Mouse (Mus musculus) heart, embryonic 11.5 days (tissue): Measurements from ENCODE around the gene 6430571L13Rik. TPM values are rescaled to one million over a fixed set of nuclear protein-coding genes. Genes with fewer than 3 reads are reported as not detected.

ENCODE experiments used
- ATAC-seq: fragments of 200-750 bp; cut with Nextera tagmentation; replicated peaks from 2 replicates; pipeline ENCODE4 v1.8.0; 2017; ENCODE audit warnings: moderate library complexity; ENCODE audit not compliant: insufficient number of reproducible peaks, low FRiP score, low TSS enrichment
- H3K27ac ChIP-seq: fragments of 300-500 bp; sonication (generic); 2 replicates; pipeline ENCODE4 v1.5.1; 2014; ENCODE audit warnings: mild to moderate bottlenecking, low read depth, low read length
- H3K27me3 ChIP-seq: fragments of 300-500 bp; sonication (generic); 2 replicates; pipeline ENCODE4 v1.6.1; 2014; ENCODE audit warnings: mild to moderate bottlenecking, low read length, mixed read lengths; ENCODE audit not compliant: control insufficient read depth, insufficient read depth
- H3K36me3 ChIP-seq: fragments of 300-500 bp; sonication (generic); 2 replicates; pipeline ENCODE4 v1.6.1; 2014; ENCODE audit warnings: mild to moderate bottlenecking, low read length, moderate library complexity, mixed read lengths; ENCODE audit not compliant: control insufficient read depth, insufficient read depth
- H3K4me1 ChIP-seq: fragments of 300-500 bp; sonication (generic); 2 replicates; pipeline ENCODE4 v1.6.1; 2014; ENCODE audit warnings: low read length; ENCODE audit not compliant: control insufficient read depth, insufficient read depth
- H3K4me2 ChIP-seq: fragments of 300-500 bp; sonication (generic); 2 replicates; pipeline ENCODE4 v1.6.1; 2014; ENCODE audit warnings: mild to moderate bottlenecking, moderate library complexity
- H3K4me3 ChIP-seq: fragments of 300-500 bp; sonication (generic); 2 replicates; pipeline ENCODE4 v1.5.1; 2014; ENCODE audit warnings: low read depth, low read length
- H3K9ac ChIP-seq: fragments of 300-500 bp; sonication (generic); 2 replicates; pipeline ENCODE4 v1.6.1; 2014; ENCODE audit warnings: mild to moderate bottlenecking, low read depth, low read length, moderate library complexity
- H3K9me3 ChIP-seq: fragments of 300-500 bp; sonication (generic); replicated peaks from 2 replicates; pipeline ENCODE4 v1.6.1; 2016; ENCODE audit warnings: low read length; ENCODE audit not compliant: control insufficient read depth
- WGBS: fragments of 180-500 bp; shearing (Covaris S2); extraction: QIAGEN DNeasy Blood & Tissue Kit; methylation state at CpG from one replicate; pipeline ENCODE4 v1.1.7; 2014; ENCODE audit not compliant: insufficient replicate concordance; 5-methylcytosine and 5-hydroxymethylcytosine counted together
- polyA plus RNA-seq: library from polyadenylated mRNA; unstranded; fragments of >200 nt; fragmentation: Nextera tagmentation; extraction: Ambion mirVana; gene quantifications from 2 replicates; pipeline ENCODE4 v1.2.1, GENCODE M21; 2014

The 6430571L13Rik gene
- polyA plus RNA-seq, 1 experiment from 2014 or later: 0.92 TPM

DNA sequence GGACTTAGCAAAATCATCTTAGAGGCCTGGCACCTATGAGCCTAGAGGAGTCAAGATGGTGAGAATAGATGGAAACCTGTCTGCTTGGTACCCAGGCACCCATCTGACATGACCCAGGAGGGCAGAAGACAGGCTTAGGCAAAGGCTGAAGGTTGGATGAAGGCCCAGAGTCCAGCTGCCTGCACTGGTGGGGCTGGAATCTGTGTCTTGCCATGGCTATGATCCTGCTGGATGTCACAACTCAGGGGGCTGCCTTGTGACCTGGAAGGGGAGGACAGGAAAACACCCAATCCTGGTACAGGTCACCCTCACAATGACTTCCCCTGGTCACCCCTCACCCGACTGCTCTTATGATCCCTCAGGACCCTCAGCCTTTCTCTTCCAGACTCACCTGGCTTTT lies 14.4 kb downstream of the 6430571L13Rik start:
- Histone ChIP-seq H3K27ac (no peak overlapping the region), H3K4me2 (no peak overlapping the region), H3K36me3 (no peaks in the 10 kb centered on the region), H3K4me3 (no peak overlapping the region), H3K9me3 (no peaks in the 10 kb centered on the region), H3K4me1 (peaks cover 3% of the 10 kb centered on the region), H3K9ac (no peak overlapping the region), H3K27me3 (peaks cover 8% of the 10 kb centered on the region; the same call in 1 of the 2 replicates)
- WGBS: 55% methylated on average over 1 of the region's 1 CpGs
- ATAC-seq: no peak

DNA sequence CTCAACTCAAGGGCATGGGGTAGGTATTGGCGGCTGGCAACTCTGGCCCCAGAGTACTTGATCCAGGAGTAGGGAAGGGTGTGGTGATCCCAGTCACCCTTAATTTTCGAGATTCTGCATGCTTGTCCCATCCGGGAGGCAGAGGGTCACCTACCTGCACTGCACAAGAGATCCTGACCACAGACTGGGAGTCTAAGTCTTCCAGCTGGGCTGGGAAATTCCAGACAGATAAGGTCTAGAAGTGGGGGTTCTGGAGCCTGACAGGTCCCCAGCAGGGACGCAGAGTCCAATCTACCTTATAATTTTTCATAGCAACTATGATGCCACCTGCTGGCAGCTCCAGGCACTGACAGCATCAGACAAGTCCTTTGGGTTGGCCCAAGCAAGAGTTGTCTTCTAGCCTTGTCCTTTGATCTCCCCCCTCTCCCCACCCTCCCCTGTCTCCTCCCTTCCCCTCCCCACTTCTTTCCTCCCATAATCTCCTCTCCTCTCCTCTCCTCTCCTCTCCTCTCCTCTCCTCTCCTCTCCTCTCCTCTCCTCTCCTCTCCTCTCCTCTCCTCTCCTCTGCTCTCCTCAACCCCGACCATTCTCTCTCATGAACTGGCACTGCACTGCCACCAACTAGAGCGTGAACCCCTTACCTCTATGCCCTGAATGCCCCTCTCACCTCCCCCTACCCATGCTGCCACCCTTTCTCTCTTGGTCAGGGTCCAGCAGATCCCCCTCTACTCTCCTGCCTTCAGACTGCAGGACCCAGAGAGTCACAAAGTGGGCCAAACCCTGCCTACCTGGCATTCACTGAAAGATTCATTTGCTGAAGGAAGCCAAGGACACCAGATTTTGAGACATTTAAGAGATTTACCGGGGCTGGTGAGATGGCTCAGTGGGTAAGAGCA lies 15.7 kb downstream of the 6430571L13Rik start:
- H3K27ac ChIP-seq: no peak overlapping the region
- H3K27me3 ChIP-seq: peaks cover 8% of the 10 kb centered on the region; the same call in 1 of the 2 replicates
- no peak overlapping the region for H3K4me3 ChIP-seq
- H3K9ac ChIP-seq: no peak overlapping the region
- H3K4me2 ChIP-seq: no peak overlapping the region
- no peaks in the 10 kb centered on the region for H3K36me3 ChIP-seq
- no peaks in the 10 kb centered on the region for H3K9me3 ChIP-seq
- ATAC-seq: no peak
- WGBS: 48% methylated on average over 7 of the region's 7 CpGs
- H3K4me1 ChIP-seq: peaks cover 12% of the 10 kb centered on the region

DNA sequence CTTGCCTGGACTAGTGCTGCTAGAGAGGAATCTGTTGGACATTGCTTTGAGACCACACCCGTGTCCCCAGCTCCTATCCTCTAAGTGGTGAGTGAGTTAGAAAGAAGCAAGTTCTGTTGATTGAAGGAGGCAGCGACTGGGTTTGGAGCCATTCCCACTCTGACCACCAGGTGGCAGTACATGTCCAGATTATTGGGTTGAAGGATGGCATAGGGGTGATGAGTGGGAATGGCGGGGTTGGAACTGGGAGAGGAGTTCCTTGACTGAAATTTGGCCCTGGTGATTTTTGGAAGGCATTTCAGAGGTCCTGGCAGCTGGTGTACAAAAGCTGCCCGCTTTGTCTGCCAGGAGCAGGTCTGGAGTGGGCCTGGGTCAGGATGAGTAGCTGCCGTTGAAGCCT lies 17.2 kb downstream of the 6430571L13Rik start:
- no peak for ATAC-seq
- H3K27ac ChIP-seq: no peak overlapping the region
- H3K4me2 ChIP-seq: no peak overlapping the region
- H3K9ac ChIP-seq: no peak overlapping the region
- no peaks in the 10 kb centered on the region for H3K9me3 ChIP-seq
- no peaks in the 10 kb centered on the region for H3K36me3 ChIP-seq
- 20% methylated on average over 5 of the region's 5 CpGs for WGBS
- peaks cover 8% of the 10 kb centered on the region; the same call in 1 of the 2 replicates for H3K27me3 ChIP-seq
- peaks cover 20% of the 10 kb centered on the region for H3K4me1 ChIP-seq
- H3K4me3 ChIP-seq: no peak overlapping the region

DNA sequence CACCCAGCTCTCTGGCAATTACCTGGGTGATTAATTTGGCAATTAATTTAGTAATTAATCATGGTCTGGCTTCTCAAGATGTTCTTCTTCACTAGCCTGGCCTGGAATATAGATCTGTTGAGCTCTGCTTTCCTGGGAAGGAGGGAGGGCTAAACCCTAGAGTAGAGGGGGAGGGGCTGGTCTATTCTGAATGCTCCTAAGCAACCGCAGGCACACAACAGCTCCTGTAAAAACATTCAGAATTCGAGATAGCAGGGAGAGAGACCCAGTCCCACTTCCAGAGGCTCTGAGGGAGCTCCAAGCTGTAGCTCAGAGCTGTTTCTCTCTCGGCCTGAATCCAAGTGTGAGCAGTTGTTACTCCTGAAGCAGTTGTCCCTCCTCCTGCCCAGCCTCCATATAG lies 20.6 kb downstream of the 6430571L13Rik start:
- Histone ChIP-seq H3K4me3 (no peak overlapping the region), H3K4me1 (peaks cover 20% of the 10 kb centered on the region), H3K36me3 (no peaks in the 10 kb centered on the region), H3K27me3 (no peaks in the 10 kb centered on the region), H3K4me2 (peak overlapping the region; percentile 15), H3K27ac (peak overlapping the region; percentile 69), H3K9me3 (no peaks in the 10 kb centered on the region), H3K9ac (0 out of 2 replicates have a peak overlapping the region, but pooled peaks have one; percentile 36)
- ATAC-seq: peak; percentile 49
- WGBS: 7% methylated on average over 3 of the region's 3 CpGs

DNA sequence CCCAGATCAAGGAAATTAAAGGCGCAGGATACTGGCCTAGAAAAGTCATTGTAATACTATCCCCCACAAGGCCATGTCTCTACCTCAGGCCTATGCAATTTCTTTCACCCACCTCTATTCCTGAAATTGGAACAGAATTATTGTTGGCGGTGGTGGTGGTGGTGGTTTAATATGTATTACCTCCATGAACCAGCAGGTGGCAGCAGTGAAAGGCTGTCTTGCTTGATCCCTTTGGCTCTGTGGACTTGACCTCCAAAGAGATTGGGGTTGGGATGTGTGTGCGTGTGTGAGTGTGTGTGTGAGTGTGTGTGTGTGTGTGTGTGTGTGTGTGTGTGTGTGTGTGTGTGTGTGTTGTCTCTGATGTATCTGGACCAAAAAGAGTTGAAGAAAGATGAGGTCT lies 26.2 kb downstream of the 6430571L13Rik start:
- Histone ChIP-seq H3K9ac (no peak overlapping the region), H3K4me1 (peaks cover 31% of the 10 kb centered on the region), H3K27me3 (no peaks in the 10 kb centered on the region), H3K9me3 (no peaks in the 10 kb centered on the region), H3K36me3 (no peaks in the 10 kb centered on the region), H3K4me2 (no peak overlapping the region), H3K27ac (no peak overlapping the region), H3K4me3 (no peak overlapping the region)
- WGBS: 6% methylated on average over 3 of the region's 3 CpGs
- no peak for ATAC-seq

DNA sequence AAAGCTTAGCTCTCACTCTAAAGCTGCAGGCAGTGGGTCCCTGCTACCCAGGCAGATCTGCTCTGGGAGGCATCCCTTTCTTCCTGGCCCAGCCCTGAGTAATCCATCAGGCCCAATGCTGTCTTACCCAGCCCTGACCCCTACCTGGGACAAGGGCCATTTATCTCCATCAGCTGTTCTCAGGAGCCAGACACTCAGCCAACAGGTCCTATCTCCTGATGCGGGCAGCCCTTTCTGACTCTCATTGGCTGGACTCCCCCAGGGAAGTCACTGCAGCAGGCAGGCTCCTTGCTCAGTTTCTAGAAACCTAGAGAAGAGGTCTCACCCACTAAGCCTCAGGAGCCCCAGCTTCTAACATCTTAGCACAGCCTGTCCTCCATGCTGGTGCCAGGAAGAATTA lies 27.9 kb downstream of the 6430571L13Rik start:
- Histone ChIP-seq H3K4me3 (no peak overlapping the region), H3K27me3 (no peaks in the 10 kb centered on the region), H3K36me3 (no peaks in the 10 kb centered on the region), H3K9ac (no peak overlapping the region), H3K4me1 (peaks cover 37% of the 10 kb centered on the region), H3K27ac (peak overlapping the region; percentile 80), H3K4me2 (no peak overlapping the region), H3K9me3 (no peaks in the 10 kb centered on the region)
- WGBS: 86% methylated on average over 1 of the region's 1 CpGs
- no peak; the same call in 1 of the 2 replicates for ATAC-seq

DNA sequence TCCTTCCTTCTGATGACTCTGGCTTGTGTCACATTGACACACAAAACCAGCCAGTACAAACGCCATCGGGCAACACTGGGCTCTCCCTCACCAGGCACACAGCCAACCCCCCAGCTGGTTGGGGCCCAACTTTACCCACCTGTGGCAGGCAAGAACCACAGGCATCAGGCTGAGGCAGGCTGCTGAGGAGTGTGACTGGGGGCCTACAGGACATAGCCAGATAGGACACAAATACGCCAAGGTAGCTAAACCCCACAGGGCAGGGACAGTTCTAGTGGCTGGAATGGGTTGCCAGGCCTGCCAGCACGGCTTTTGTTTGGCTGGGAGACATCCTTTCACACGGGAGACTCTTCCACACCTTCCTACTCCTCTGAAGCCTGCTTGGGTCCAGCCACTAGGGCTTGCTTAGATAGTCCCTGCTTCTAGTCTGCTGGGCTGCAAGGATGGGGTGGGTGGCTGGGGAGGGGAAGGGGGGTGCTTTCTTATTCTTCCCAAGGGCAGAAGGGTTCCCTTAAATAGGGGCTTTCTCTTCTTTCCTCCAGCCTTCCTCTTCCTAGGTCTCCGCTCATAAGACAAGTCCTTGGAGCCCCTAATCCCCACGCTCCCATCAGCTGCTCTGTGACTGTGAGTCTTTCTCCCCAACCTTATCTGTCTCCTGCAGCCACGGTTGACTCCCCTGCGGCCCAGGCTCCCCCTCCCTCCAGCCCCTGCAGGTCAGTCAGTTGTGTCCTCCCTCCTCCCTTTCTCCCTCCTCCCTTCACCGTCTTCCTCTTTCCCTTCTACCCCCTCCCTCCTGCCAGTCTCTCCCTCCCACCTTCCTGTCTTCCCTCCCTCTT lies 29.1 kb downstream of the 6430571L13Rik start:
- peak overlapping the region; percentile 80 for H3K27ac ChIP-seq
- H3K4me3 ChIP-seq: no peak overlapping the region
- WGBS: 22% methylated on average over 10 of the region's 10 CpGs
- H3K4me2 ChIP-seq: peak overlapping the region; percentile 14
- no peaks in the 10 kb centered on the region for H3K9me3 ChIP-seq
- no peaks in the 10 kb centered on the region for H3K27me3 ChIP-seq
- peak overlapping the region; percentile 59 for H3K9ac ChIP-seq
- ATAC-seq: peak; percentile 90
- peaks cover 37% of the 10 kb centered on the region for H3K4me1 ChIP-seq
- no peaks in the 10 kb centered on the region for H3K36me3 ChIP-seq

DNA sequence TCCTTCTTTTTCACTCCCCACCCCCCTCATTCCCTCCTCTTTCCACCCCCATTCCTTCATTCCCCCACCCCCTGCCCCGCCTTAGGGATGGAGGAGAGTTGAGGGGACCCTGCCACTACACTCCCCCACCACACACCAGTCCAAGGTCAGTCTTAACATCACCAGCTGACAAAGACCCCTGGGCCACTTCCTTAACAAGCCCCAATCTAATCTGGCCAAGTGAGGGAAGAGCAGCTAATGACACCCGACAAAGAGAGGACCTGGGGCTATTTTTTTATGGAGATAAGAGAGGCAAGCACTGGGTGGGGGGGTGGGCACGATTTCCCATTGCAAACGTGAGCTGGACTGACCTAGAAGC lies 29.7 kb downstream of the 6430571L13Rik start:
- peak overlapping the region; percentile 14 for H3K4me2 ChIP-seq
- 0% methylated on average over 4 of the region's 4 CpGs for WGBS
- H3K36me3 ChIP-seq: no peaks in the 10 kb centered on the region
- H3K27ac ChIP-seq: peak overlapping the region; percentile 80
- no peaks in the 10 kb centered on the region for H3K9me3 ChIP-seq
- ATAC-seq: peak; percentile 20; the same call in 1 of the 2 replicates
- H3K27me3 ChIP-seq: no peaks in the 10 kb centered on the region
- peaks cover 42% of the 10 kb centered on the region for H3K4me1 ChIP-seq
- H3K4me3 ChIP-seq: no peak overlapping the region
- 0 out of 2 replicates have a peak overlapping the region, but pooled peaks have one; percentile 59 for H3K9ac ChIP-seq
